Mouse (Mus musculus) kidney, adult 18-20 months (tissue): ENCODE measurements around the gene Fthl17a.

Source experiments
- DNase-seq: peaks from one replicate; pipeline ENCODE4 v3.0.0; 2021

Fthl17a gene

DNA sequence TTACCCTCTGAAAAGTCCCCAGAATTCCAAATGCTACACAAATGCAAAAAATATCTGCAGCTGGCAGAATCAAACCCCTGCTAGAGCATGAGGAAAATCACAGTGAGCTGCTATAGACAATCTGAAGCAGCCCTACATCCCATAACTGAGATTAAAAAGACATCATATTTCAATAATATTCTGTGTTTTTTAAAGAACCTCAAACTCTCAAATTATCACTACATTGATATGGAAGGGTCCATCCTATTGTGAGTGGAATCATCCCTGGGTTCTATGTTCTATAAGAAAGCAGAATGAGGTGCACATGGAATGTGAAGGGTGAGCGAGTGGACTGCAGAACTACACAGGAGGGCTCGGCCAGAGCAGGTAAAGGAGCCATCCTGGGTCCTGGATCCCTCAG, at the start of gene Fthl17a:
Gene Fthl17a, plus strand, starts transcription at position 301 of the 400 bp plus-strand sequence.
- no peak for DNase-seq

DNA sequence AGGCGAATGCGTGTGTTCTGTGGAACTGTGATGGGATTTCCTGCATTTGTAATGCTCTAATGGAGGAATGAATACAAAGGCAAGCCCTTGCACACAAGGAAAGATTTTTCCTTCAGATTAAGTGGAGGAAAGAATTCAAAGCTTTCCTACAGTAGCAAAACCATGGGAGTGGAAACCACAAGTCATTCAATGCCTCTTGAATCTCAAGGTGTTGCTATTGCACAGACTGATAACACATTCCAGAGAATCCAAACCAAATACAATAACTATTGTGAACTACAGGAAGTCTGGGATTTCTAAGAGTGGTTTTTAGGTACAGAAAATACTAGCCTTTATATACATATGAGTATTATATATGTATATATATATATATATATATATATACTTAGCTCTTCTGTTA, 42.5 kb upstream of the Fthl17a start:
- DNase-seq, result no peak

DNA sequence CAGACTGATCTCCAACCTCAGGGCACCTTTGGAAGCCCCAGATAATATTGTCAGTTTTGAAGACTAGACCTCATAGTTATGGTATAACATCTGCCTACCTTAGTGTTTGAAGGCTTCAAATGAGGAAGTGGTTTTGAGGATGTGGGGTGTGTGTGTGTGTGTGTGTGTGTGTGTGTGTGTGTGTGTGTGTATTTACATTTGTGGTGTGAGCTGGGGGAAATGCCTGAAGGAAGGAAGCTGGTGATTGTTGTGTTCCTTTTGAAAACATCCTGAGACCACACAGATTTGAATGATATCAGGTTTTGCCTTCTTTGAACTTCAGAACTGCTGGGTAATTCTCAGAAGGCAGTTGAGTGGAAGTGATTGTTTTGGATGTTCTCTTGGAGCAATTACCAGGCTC, 22.6 kb upstream of the Fthl17a start:
- no peak for DNase-seq

DNA sequence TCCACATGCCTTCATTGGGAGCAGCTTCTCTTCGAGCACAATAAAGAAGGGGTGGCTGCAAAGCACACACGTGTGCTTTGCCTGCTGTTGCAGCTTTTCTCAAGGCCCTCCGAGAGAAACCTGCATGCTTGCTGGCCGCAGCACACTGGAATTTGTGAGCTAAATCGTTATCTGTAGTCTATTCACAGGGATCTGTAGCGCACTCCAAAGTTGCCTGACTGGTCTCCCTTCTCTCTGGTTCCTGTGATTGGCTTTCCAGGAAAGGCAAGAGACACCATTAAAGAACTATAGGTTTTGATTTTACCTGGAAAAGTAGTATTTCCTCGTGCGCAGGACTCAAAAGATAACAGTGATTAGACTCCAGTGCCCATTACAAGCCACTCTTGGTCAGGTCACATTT, 22.3 kb downstream of the Fthl17a start:
- DNase-seq, result no peak

DNA sequence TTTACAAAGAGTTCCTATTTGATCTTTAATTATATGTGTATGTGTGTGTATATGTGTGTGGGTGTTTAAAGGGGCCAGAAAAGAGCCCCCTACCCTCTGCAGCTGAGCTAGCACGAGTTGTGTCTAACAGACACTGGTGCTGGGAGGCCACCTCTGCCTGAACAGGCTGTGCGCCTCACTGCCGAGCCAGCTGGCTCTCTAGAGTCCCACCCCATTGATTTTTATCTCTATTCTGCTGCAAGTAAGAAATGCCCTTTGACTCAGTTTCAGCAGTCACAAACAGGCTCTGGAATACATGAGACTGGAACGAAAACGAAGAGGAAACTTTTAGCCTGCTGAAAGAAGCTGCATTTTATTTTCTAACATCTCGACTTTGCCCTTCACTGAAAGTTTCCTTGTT, 22.8 kb downstream of the Fthl17a start:
- no peak for DNase-seq

DNA sequence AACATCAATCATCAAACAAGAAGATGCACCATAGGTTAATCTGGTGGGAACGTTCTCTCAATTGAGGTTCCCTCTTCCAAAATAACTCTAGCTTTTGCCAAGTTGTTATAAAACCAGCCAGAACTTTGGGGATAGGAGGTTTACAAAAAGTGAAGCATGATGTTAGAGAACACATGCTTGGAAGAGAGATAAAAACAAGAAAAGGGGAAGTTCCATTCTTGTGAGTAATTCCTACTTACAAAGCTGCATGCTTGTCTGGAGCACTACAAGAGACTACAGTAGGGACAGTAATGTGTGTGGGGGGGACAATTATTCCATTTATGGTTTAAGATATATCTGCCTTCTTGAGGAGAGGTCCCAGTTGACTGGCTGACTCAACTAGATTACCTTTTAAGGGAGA, 40.4 kb downstream of the Fthl17a start:
- no peak for DNase-seq

DNA sequence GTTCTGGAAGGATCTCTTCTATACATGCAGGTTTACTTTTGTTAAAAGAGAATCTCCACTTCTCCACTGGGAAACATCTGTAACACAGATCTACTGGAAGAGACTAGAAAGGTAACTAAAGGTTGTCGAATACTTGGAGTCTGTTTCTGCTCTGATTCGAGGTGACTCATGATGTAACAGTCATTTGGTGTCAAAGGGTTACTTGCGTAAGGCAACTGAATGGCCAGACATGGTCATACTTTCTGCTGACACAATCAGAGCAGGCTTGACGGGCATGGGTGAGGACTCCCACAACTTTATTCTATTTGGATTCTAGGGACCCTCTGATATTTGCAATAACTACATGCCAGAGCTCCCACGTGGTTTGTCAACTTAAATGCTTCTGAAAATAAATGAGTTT, 43.3 kb downstream of the Fthl17a start:
- no peak for DNase-seq

DNA sequence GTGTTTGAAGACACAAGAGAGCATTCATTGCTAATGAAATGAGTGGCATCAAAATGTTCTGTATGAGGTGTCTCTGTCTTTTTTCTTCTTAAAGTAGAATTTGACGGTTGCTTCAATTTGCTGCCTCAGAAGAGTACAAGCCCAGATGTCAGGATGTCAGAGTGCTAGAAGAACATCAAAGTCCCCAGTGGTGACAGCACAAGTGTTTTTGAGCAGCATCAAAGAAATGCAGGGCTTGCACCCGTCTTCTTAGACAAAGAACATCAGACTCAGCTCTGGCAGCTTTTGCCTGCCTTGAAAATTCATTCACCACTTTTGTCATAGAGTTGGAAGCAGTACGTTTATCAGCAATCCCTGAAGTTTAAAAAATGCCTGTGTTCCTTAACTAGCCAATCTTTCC, 44.5 kb downstream of the Fthl17a start:
- DNase-seq, result no peak

DNA sequence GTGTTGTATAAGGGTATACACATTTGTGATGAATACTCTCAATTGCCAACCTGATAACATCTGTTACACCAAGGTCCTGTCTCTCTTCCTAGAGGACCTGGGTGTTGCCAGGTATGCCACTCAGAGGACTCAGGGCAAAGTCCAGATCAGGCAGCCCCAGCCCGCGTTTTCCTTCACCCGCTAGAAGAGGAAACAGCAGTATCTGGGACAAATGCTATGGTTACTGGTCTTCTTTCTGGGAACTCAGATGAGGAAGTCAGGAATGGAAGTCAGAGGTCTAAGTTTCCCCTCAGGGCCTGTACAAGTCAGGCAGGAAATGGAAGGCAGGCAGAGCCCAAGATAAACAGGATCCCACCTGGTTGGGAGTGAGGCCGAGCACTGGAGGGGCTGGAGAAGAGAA, 55.2 kb downstream of the Fthl17a start:
- DNase-seq, result no peak

DNA sequence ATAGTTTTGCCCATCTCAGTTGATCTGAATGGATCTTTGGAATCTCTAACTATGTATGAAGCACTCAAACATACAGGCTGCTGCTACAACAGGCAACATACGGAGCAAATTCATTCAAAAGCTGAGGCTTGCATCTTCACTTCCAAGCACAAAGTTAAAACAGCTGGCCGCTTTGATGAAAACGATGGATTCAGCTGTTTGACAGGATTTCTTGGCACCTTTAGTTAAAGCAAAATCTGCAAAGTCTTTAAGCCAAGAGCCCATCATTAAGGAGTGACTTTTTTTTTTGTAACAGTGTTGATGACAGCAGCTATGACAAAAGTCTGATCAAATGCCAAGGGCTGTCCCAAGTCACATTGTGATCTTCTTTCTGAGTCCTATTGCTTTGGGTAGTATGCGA, 69.1 kb downstream of the Fthl17a start:
- DNase-seq, result no peak

DNA sequence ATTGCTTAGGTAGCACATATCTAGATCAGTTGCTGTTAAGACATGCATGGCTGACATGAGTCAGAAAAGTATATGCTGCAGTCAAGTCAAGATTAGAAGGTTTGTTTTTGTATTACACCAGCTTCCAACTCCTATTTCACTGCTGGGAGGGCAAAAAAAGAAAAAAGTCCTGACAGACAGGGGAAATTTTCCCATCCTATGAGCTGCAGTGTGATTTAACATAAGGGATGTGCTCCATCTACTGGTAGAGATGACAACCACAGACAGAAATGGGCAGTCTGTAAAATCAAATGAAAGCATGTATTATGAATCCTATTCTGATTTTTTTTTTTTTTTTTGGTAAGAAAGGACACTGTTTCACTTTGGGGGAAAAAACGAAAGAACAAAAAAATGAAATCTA, 69.7 kb downstream of the Fthl17a start:
- no peak for DNase-seq
